Mouse (Mus musculus) embryonic facial prominence, embryonic 12.5 days (tissue): ENCODE measurements around the gene Hgd. TPM values are rescaled to one million over a fixed set of nuclear protein-coding genes. Genes with fewer than 3 reads are reported as not detected.

Source experiments
- ATAC-seq: fragments of 200-750 bp; cut with Nextera tagmentation; 2 replicates; pipeline ENCODE4 v1.8.0; 2017; ENCODE audit not compliant: insufficient number of reproducible peaks, insufficient read depth, low FRiP score, low TSS enrichment
- H3K27ac ChIP-seq: fragments of 300-500 bp; sonication (generic); 2 replicates; pipeline ENCODE4 v1.5.1; 2016; ENCODE audit warnings: mild to moderate bottlenecking
- H3K27me3 ChIP-seq: fragments of 300-500 bp; sonication (generic); 2 replicates; pipeline ENCODE4 v1.6.1; 2016; ENCODE audit warnings: mild to moderate bottlenecking, moderate library complexity
- H3K36me3 ChIP-seq: fragments of 300-500 bp; sonication (generic); 2 replicates; pipeline ENCODE4 v1.6.1; 2016; ENCODE audit warnings: mild to moderate bottlenecking
- H3K4me1 ChIP-seq: fragments of 300-500 bp; sonication (generic); 2 replicates; pipeline ENCODE4 v1.6.1; 2016
- H3K4me2 ChIP-seq: fragments of 300-500 bp; sonication (generic); replicated peaks from 2 replicates; pipeline ENCODE4 v1.6.1; 2016; ENCODE audit warnings: mild to moderate bottlenecking, moderate library complexity
- H3K4me3 ChIP-seq: fragments of 300-500 bp; sonication (generic); 2 replicates; pipeline ENCODE4 v1.5.1; 2016; ENCODE audit warnings: mild to moderate bottlenecking
- H3K9ac ChIP-seq: fragments of 300-500 bp; sonication (generic); 2 replicates; pipeline ENCODE4 v1.6.1; 2016; ENCODE audit warnings: mild to moderate bottlenecking, moderate library complexity
- H3K9me3 ChIP-seq: fragments of 300-500 bp; sonication (generic); 2 replicates; pipeline ENCODE4 v1.6.1; 2016; ENCODE audit warnings: mild to moderate bottlenecking, moderate library complexity
- WGBS: fragments of 180-500 bp; shearing (Covaris S2); methylation state at CpG from one replicate; pipeline ENCODE4 v1.1.7; 2016; 5-methylcytosine and 5-hydroxymethylcytosine counted together
- polyA plus RNA-seq: library from polyadenylated mRNA; unstranded; fragments of >200 nt; fragmentation: Nextera tagmentation; extraction: Ambion mirVana; gene quantifications from 2 replicates; pipeline ENCODE4 v1.2.1, GENCODE M21; 2016

Hgd gene
- polyA plus RNA-seq = 0.22 and 0.25 TPM in 2 replicates

DNA sequence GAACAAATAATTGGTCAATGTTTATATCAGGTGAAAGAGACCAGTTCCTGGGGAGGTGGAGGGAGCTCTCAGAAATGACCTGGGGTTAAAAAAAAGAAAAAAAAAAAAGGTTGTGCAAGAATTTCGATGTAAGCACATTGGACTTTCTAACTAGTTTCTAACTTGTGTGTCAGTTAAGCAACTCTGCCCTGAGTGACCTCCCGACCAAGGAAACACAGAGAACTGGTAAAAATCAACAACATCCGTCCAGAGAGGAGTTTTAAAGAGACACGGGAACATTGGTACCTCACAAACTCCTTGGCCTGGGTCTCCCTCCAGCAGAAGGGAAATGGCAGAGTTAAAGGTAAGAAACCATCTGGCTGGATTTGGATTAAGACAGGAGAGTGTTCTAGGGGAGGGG lies at the start of gene Hgd:
Gene Hgd (plus strand): TSS at position 160 of the 400 bp plus-strand sequence.
- 53% methylated on average over 4 of the region's 4 CpGs for whole genome bisulfite sequencing
- Histone ChIP-seq H3K4me3 (no peak within 1 kb of the TSS), H3K9ac (no peak within 1 kb of the TSS), H3K36me3 (no peaks in the 10 kb centered on the region), H3K4me1 (peaks cover 12% of the 10 kb centered on the region), H3K27ac (no peak within 1 kb of the TSS), H3K9me3 (no peaks in the 10 kb centered on the region), H3K4me2 (no peak within 1 kb of the TSS), H3K27me3 (no peaks in the 10 kb centered on the region)
- no peak for ATAC-seq

DNA sequence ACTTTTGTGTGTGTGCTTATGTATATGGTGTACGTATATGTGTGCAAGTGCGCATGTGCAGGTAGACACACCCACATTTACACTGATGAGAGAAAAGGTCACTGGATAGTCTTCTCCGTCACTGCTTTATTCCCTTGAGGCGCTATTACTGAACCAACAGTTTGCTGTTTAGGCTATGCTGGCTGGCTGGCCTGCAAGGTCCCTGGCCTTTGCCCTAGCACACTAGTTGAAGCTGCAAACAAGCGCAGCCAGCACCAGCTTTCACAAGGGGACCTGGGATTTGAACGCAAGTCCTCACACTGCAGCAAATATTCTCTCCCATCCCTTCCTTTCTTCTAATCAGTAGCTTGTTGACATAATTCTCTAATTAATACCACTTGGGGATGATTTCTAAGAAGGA lies 49.8 kb upstream of the Hgd start:
- H3K9me3 ChIP-seq = no peaks in the 10 kb centered on the region
- WGBS = 70% methylated on average over 6 of the region's 6 CpGs
- no peaks in the 10 kb centered on the region for H3K27me3 ChIP-seq
- no peak overlapping the region for H3K4me3 ChIP-seq
- no peak overlapping the region for H3K27ac ChIP-seq
- H3K4me2 ChIP-seq = no peak overlapping the region
- no peak for ATAC-seq
- no peak overlapping the region for H3K9ac ChIP-seq
- peaks cover 9% of the 10 kb centered on the region; the same call in 1 of the 2 replicates for H3K4me1 ChIP-seq
- peaks cover 8% of the 10 kb centered on the region for H3K36me3 ChIP-seq

DNA sequence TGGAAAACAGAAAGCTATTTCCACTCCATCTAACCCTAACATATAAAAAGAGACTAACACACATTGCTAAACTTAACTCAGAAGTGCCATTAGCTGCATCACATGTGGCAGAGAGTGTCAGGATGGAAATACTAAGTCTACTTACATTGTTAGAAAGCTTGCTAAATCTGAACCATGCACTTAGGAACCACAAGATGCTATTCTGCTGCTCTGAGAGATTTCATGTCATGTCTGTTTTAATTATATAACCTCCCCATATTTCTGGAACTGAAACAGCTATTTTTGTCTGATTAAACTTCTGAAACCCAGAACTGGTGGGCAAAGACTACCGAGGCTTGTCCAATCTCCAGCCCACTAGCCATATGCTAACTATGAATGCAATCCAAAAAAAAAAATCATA lies 47.9 kb upstream of the Hgd start:
- no peak overlapping the region for H3K9ac ChIP-seq
- H3K36me3 ChIP-seq = peaks cover 14% of the 10 kb centered on the region
- ATAC-seq = no peak
- 78% methylated on average over 1 of the region's 1 CpGs for WGBS
- no peak overlapping the region for H3K27ac ChIP-seq
- H3K4me1 ChIP-seq = peaks cover 9% of the 10 kb centered on the region; the same call in 1 of the 2 replicates
- H3K4me2 ChIP-seq = no peak overlapping the region
- no peaks in the 10 kb centered on the region for H3K27me3 ChIP-seq
- H3K4me3 ChIP-seq = no peak overlapping the region
- H3K9me3 ChIP-seq = no peaks in the 10 kb centered on the region

DNA sequence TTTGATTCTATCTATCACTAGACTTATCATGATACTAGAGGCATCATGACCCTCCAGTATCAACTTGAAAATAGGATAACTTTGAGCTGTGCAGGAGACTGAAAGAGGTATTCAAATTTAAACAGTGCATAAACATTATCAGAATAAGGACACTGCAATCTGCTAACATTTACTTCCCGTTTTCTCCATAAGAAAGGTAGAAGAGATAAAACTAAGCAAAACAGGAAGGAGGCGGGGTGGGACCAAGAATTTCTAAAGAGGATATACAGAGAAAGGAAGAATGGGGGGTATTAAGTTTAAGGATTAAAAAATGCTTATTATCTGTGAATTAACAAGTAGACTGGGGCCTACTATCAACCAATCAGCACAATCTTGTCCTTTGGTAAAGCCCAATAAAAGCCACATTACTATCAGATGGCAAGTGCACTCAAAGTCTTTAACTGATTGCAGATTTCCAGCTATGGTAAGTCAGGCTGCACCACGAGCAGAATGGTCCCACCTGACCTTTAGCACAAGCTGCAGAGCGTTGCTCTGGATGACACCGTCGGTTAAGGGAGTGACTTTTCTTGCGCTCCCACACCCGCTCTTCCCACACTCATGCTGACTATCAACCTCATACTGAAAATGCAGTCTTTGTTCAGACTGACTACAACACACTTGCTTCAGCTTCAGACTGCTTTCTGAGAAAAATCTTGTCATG lies 46.4 kb upstream of the Hgd start:
- peaks cover 14% of the 10 kb centered on the region for H3K36me3 ChIP-seq
- no peak overlapping the region for H3K27ac ChIP-seq
- H3K9ac ChIP-seq = no peak overlapping the region
- 81% methylated on average over 8 of the region's 8 CpGs for WGBS
- H3K4me2 ChIP-seq = no peak overlapping the region
- no peak for ATAC-seq
- H3K4me3 ChIP-seq = no peak overlapping the region
- H3K27me3 ChIP-seq = no peaks in the 10 kb centered on the region
- no peaks in the 10 kb centered on the region for H3K9me3 ChIP-seq
- H3K4me1 ChIP-seq = peaks cover 12% of the 10 kb centered on the region; the same call in 1 of the 2 replicates

DNA sequence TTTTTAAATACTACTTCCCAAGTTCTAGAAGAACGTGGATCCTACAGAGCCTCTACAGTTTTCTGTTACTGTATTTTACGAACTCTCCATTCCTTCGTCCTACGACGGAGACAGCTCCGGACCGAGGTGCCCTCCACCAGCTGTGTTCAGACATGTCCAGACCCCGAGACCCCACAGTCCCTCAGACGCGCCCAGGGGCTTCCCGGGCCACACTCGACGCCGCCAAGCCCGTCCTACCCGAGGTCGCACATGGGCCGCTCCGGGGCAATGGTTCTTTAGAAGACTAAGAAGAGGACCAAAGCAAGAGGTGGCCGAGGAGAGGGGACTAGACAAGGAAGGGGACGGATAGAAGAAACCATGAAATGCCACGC lies 40.7 kb upstream of the Hgd start:
- Histone ChIP-seq H3K4me3 (peak overlapping the region; percentile 88), H3K9ac (peak overlapping the region; percentile 84), H3K27ac (peak overlapping the region; percentile 75), H3K9me3 (no peaks in the 10 kb centered on the region), H3K27me3 (no peaks in the 10 kb centered on the region), H3K36me3 (peaks cover 17% of the 10 kb centered on the region), H3K4me1 (peaks cover 11% of the 10 kb centered on the region; the same call in 1 of the 2 replicates), H3K4me2 (peak overlapping the region; percentile 67)
- WGBS = under 1% methylated on average over 22 of the region's 22 CpGs
- ATAC-seq = peak; percentile 52

DNA sequence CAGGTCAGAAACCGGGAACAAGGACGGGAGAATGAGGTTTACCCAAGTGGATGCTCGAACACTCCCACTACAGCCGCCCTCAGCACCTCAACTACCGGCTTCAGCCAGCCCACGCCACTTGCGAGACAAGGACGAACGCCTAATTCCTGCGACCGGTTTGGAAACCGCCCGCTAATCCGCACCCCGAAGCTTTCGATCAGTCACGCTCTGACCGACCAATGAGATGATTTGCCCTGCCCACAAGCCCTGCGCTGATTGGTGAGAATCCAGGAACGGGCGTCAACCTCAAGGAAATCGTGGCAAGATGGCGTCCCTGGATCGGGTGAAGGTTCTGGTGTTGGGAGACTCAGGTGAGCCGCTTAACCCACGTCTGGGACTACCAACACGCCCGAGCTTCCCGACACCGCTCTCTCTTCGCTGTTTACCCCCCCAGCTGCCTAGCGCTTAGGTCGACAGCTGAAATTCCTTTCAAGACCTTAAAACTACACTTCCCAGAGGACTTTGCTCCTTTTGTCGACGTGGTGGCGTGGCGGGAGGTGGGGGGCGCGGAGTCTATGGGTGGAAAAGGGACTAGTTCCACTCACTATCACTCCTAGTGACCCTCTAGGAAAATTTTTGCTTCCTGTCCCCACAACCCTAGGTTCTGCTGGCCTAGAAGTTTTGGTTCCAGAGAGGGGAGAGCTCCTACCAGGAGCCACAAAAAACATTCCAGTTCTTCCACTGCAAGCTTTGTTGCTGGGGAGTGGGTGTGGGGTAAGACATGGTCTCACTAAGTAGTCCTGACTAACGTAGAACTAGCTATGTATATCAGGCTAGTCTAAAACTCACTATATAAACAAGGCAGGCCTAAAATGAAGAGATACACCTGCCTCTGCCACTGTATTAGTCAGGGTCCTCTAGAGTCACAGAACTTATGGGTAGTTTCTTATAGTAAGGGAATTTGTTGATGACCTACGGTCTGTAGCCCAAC lies 40.1 kb upstream of the Hgd start, which contains the start of the genes Gtf2e1 and Rabl3:
Gene Gtf2e1 (minus strand): TSS at position 179 of the 970 bp plus-strand sequence.
Gene Rabl3 (plus strand): TSS at position 275 of the 970 bp plus-strand sequence.
- peak within 1 kb of the TSS; percentile 75 for H3K27ac ChIP-seq
- peaks cover 12% of the 10 kb centered on the region for H3K36me3 ChIP-seq
- peak within 1 kb of the TSS; percentile 84 for H3K9ac ChIP-seq
- ATAC-seq = peak; percentile 98
- peaks cover 11% of the 10 kb centered on the region; the same call in 1 of the 2 replicates for H3K4me1 ChIP-seq
- WGBS = 2% methylated on average over 41 of the region's 41 CpGs
- no peaks in the 10 kb centered on the region for H3K27me3 ChIP-seq
- no peaks in the 10 kb centered on the region for H3K9me3 ChIP-seq
- H3K4me3 ChIP-seq = peak within 1 kb of the TSS; percentile 88
- peak within 1 kb of the TSS; percentile 71 for H3K4me2 ChIP-seq

DNA sequence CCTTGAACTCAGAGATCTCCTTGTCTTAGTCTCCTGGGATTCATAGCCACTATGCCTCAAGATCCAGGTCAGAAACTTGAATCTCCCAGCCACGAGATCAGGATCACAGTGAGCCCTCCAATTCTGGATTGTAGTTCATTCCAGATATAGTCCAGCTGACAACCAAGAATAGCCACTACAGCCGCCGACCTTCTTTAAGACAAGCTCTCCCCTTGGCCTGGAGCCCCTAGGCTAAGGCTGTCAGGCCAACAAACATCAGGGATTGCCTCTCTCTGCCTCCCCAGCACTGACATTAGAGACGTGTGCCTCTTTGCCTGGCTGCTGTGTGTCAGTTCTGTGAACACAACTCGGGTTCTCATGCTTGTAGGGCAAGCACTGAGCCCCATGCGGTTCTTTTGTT lies 39.2 kb upstream of the Hgd start:
- H3K4me2 ChIP-seq = peak overlapping the region; percentile 71
- peak overlapping the region; percentile 60 for H3K9ac ChIP-seq
- 0 out of 2 replicates have a peak, but pooled peaks cover 5% of the 10 kb centered on the region for H3K36me3 ChIP-seq
- peaks cover 11% of the 10 kb centered on the region; the same call in 1 of the 2 replicates for H3K4me1 ChIP-seq
- H3K4me3 ChIP-seq = peak overlapping the region; percentile 88; the same call in 1 of the 2 replicates
- ATAC-seq = no peak
- no peaks in the 10 kb centered on the region for H3K9me3 ChIP-seq
- WGBS = 87% methylated on average over 6 of the region's 6 CpGs
- no peaks in the 10 kb centered on the region for H3K27me3 ChIP-seq
- no peak overlapping the region for H3K27ac ChIP-seq

DNA sequence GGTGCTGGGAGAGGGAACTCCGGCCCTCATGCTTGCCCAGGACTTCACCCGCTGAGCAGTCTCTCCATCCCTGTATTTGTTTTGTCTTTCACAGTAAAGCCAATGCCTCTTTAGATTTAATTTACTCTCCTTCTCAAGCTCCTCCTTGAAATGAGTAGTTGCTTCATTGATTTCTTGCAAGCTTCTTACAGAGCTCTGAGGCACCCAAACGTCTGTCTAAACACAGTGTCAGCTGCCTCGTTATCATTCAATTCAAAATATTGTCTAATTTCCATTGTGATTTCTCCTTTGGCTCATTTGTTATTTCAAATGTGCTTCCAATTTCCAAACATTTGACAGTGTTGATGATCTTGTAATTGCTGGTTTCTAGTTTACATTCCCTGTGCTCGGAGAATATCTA lies 33.6 kb upstream of the Hgd start:
- 75% methylated on average over 5 of the region's 5 CpGs for WGBS
- no peak for ATAC-seq

DNA sequence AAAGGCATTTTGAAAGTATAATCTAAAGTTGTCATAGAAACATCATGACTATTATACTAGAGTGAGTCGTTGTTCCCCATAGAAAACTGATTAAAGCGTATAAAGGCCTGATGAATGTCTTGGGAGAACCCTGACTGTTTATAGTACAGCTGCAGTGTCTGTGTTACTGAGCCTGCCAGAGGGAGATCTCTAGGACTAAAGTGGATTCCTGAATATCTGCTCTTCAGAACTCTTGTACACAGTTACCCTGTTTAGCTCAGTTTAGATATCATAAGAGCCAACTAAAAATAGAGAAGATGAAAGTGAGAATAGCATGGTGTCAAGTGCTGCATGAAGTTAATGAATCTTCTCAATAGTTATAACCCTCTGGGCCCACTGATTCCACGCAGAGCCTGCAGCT lies 29.7 kb upstream of the Hgd start:
- no peak overlapping the region for H3K27ac ChIP-seq
- H3K36me3 ChIP-seq = no peaks in the 10 kb centered on the region
- no peaks in the 10 kb centered on the region for H3K9me3 ChIP-seq
- H3K4me1 ChIP-seq = no peaks in the 10 kb centered on the region
- 80% methylated on average over 3 of the region's 3 CpGs for WGBS
- no peak overlapping the region for H3K9ac ChIP-seq
- no peak overlapping the region for H3K4me2 ChIP-seq
- no peak overlapping the region for H3K4me3 ChIP-seq
- H3K27me3 ChIP-seq = no peaks in the 10 kb centered on the region
- ATAC-seq = no peak

More for the DNA sequence above, 33.6 kb upstream of the Hgd start:
- Histone ChIP-seq H3K4me1 (no peaks in the 10 kb centered on the region), H3K36me3 (0 out of 2 replicates have a peak, but pooled peaks cover 5% of the 10 kb centered on the region), H3K9ac (no peak overlapping the region), H3K27ac (no peak overlapping the region), H3K27me3 (no peaks in the 10 kb centered on the region), H3K4me3 (no peak overlapping the region), H3K9me3 (no peaks in the 10 kb centered on the region), H3K4me2 (no peak overlapping the region)

DNA sequence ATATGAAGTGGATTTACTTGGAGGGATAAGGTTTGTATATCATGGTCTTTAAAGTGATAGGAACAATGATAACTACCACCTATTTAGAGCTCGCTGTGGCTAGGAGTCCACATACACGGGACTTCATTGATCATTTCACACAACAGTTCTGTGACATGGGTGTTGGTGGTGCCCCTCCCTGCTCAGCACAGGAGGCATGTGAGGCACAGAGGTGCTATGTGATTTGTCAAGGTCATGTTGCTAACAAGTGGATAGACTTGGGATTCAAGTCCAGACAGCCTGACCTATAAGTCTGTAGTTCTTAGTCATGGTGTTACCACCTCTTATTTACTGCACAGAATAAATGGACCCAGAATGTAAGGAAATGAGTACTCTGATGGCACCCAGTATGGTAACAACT lies 29.0 kb upstream of the Hgd start:
- Histone ChIP-seq H3K9me3 (no peaks in the 10 kb centered on the region), H3K27ac (no peak overlapping the region), H3K4me3 (no peak overlapping the region), H3K36me3 (no peaks in the 10 kb centered on the region), H3K27me3 (no peaks in the 10 kb centered on the region), H3K4me2 (no peak overlapping the region), H3K9ac (no peak overlapping the region), H3K4me1 (no peaks in the 10 kb centered on the region)
- 93% methylated on average over 2 of the region's 2 CpGs for WGBS
- ATAC-seq = no peak

DNA sequence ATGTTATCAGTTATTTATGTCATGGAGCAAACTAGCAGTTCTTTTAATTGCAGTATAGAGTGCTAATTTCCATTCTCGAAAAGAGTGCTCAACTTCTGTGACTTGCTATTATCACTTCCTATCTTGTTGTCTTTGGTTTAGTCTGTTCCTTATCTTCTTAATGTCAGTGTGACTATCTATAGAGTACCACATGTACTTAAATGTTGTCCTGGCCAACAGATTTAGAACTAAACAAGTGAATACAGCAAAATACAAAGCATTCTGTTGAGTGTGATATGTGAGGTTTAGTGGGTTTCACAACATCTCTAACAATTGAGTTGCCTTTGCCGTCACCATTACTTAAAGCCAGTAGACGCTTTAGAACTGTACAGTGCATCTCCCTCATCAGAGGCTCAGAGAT lies 27.1 kb upstream of the Hgd start:
- WGBS = 82% methylated on average over 3 of the region's 3 CpGs
- Histone ChIP-seq H3K4me1 (no peaks in the 10 kb centered on the region), H3K9ac (no peak overlapping the region), H3K4me2 (no peak overlapping the region), H3K27ac (no peak overlapping the region), H3K36me3 (peaks cover 7% of the 10 kb centered on the region; the same call in 1 of the 2 replicates), H3K27me3 (no peaks in the 10 kb centered on the region), H3K4me3 (no peak overlapping the region), H3K9me3 (no peaks in the 10 kb centered on the region)
- ATAC-seq = no peak
